Mouse (Mus musculus) G1E (cell line): ENCODE data around the gene Lce3d. TPM values are rescaled to one million over a fixed set of nuclear protein-coding genes. Genes with fewer than 3 reads are reported as not detected.

Experiments used
- ATAC-seq: 2 replicates; pipeline ENCODE4 v1.8.0; 2016; ENCODE audit warnings: mild to moderate bottlenecking; ENCODE audit not compliant: insufficient number of reproducible peaks, poor library complexity, low FRiP score, severe bottlenecking; ENCODE audit errors: extremely low read depth
- DNase-seq: peaks from one replicate; pipeline ENCODE4 v3.0.0; 2012; ENCODE audit warnings: low spot score
- H3K27me3 ChIP-seq: 2 replicates; pipeline ENCODE4 v1.6.1; 2012; ENCODE audit warnings: mild to moderate bottlenecking, low read length, inconsistent platforms; ENCODE audit not compliant: insufficient read depth
- H3K36me3 ChIP-seq: replicated peaks from 2 replicates; pipeline ENCODE3; 2012; ENCODE audit warnings: mild to moderate bottlenecking, inconsistent platforms
- H3K4me1 ChIP-seq: 2 replicates; pipeline ENCODE4 v1.6.1; 2012; ENCODE audit warnings: low read depth, low read length, inconsistent platforms, mixed read lengths; ENCODE audit not compliant: insufficient read depth
- H3K4me3 ChIP-seq: 2 replicates; pipeline ENCODE4 v1.5.1; 2012; ENCODE audit warnings: low read depth, mild to moderate bottlenecking, inconsistent platforms, low read length, moderate library complexity, mixed read lengths
- H3K9me3 ChIP-seq: replicated peaks from 2 replicates; pipeline ENCODE4 v1.6.1; 2012; ENCODE audit warnings: inconsistent platforms
- CTCF ChIP-seq: IDR thresholded peaks from 2 replicates; pipeline ENCODE4 v1.5.1; 2012; ENCODE audit warnings: low read depth, low read length, inconsistent platforms, mixed read lengths
- GATA1 ChIP-seq: IDR thresholded peaks from 2 replicates; pipeline ENCODE4 v1.6.1; 2012; ENCODE audit warnings: borderline replicate concordance, low read length, inconsistent platforms, mixed read lengths
- GATA2 ChIP-seq: IDR thresholded peaks from 2 replicates; pipeline ENCODE4 v1.6.1; 2012; ENCODE audit warnings: low read depth, low read length, inconsistent platforms, borderline replicate concordance
- POLR2AphosphoS5 ChIP-seq: IDR thresholded peaks from 2 replicates; pipeline ENCODE4 v1.6.1; 2012; ENCODE audit warnings: low read depth, low read length, inconsistent platforms; ENCODE audit not compliant: insufficient replicate concordance
- TAL1 ChIP-seq: conservative IDR thresholded peaks from 2 replicates; pipeline ENCODE4 v1.6.1; 2012; ENCODE audit warnings: low read depth, low read length, inconsistent platforms, mixed read lengths
- polyA plus RNA-seq: library from polyadenylated mRNA; stranded (reverse); fragments of >175 nt; gene quantifications from 2 replicates; pipeline ENCODE4 v1.2.3, GENCODE M21; 2012
- total RNA-seq, 2 experiments: library from RNA; stranded (forward) in 1 of 2; stranded (reverse) in 1 of 2; fragments of 200-1000 nt in 1 of 2; fragments of >200 nt in 1 of 2; fragmentation: Nextera tagmentation in 1 of 2; gene quantifications; 2 replicates each; pipeline ENCODE4 v1.2.3; 2014 to 2017

Lce3d gene
- total RNA-seq (2014; fragmentation: Nextera tagmentation) (not detected in 2 replicates), total RNA-seq (2017) (0.46 TPM in 1 of 2 replicates, not detected in the other), polyA plus RNA-seq (not detected in 2 replicates)

- ATAC-seq (no peak), DNase-seq (no peak)
- H3K27me3 ChIP-seq = no peaks in the 10 kb centered on the region
- H3K4me3 ChIP-seq = no peak within 1 kb of the TSS
- no peaks in the 10 kb centered on the region for H3K36me3 ChIP-seq
- TF ChIP-seq CTCF (no peak), POLR2AphosphoS5 (no peak), GATA2 (no peak), GATA1 (no peak), TAL1 (no peak)
- H3K9me3 ChIP-seq = no peaks in the 10 kb centered on the region
- H3K4me1 ChIP-seq = no peaks in the 10 kb centered on the region
These were observed at the start of gene Lce3d for GRCm38 (mm10) chr3:92957090-92957489. Gene Lce3d (plus strand): TSS chr3:92957390.

GRCm38 (mm10) chr3:92907571-92907970 is 49.6 kb upstream of the Lce3d start:
- no peaks in the 10 kb centered on the region for H3K36me3 ChIP-seq
- ATAC-seq = no peak
- no peak overlapping the region for H3K4me3 ChIP-seq
- no peak for TF ChIP-seq GATA1
- no peak for TF ChIP-seq TAL1
- TF ChIP-seq GATA2 = no peak
- TF ChIP-seq CTCF = no peak
- no peak for TF ChIP-seq POLR2AphosphoS5
- no peaks in the 10 kb centered on the region for H3K4me1 ChIP-seq
- DNase-seq = no peak
- no peaks in the 10 kb centered on the region for H3K9me3 ChIP-seq
- H3K27me3 ChIP-seq = no peaks in the 10 kb centered on the region

- TF ChIP-seq TAL1 (no peak), GATA2 (no peak), POLR2AphosphoS5 (no peak), CTCF (no peak), GATA1 (no peak)
- no peak for ATAC-seq
- Histone ChIP-seq H3K4me1 (no peaks in the 10 kb centered on the region), H3K9me3 (peaks cover 3% of the 10 kb centered on the region), H3K36me3 (no peaks in the 10 kb centered on the region), H3K4me3 (no peak overlapping the region), H3K27me3 (no peaks in the 10 kb centered on the region)
- no peak for DNase-seq
These were observed 36.8 kb upstream of the Lce3d start for GRCm38 (mm10) chr3:92920364-92920763.

GRCm38 (mm10) chr3:92926130-92926529 is 31.1 kb upstream of the Lce3d start, which contains the start of gene Lce3a:
Gene Lce3a (minus strand): TSS chr3:92926230.
- DNase-seq (no peak), ATAC-seq (no peak)
- no peak within 1 kb of the TSS for H3K4me3 ChIP-seq
- H3K27me3 ChIP-seq = no peaks in the 10 kb centered on the region
- H3K36me3 ChIP-seq = no peaks in the 10 kb centered on the region
- H3K4me1 ChIP-seq = no peaks in the 10 kb centered on the region
- TF ChIP-seq POLR2AphosphoS5 (no peak), TAL1 (no peak), GATA1 (no peak), GATA2 (no peak), CTCF (no peak)
- H3K9me3 ChIP-seq = no peaks in the 10 kb centered on the region; the same call in 1 of the 2 replicates

- no peak for ATAC-seq
- H3K9me3 ChIP-seq = 0 out of 2 replicates have a peak, but pooled peaks cover 3% of the 10 kb centered on the region
- no peaks in the 10 kb centered on the region for H3K4me1 ChIP-seq
- TF ChIP-seq TAL1 (no peak), CTCF (no peak), POLR2AphosphoS5 (no peak), GATA1 (no peak), GATA2 (no peak)
- H3K36me3 ChIP-seq = no peaks in the 10 kb centered on the region
- no peak within 1 kb of the TSS for H3K4me3 ChIP-seq
- DNase-seq = no peak
- no peaks in the 10 kb centered on the region for H3K27me3 ChIP-seq
These were observed 24.5 kb upstream of the Lce3d start, which contains the start of gene Lce3b for GRCm38 (mm10) chr3:92932679-92933078. Gene Lce3b (plus strand): TSS chr3:92932979.

GRCm38 (mm10) chr3:92944186-92944585 is 13.0 kb upstream of the Lce3d start, which contains the start of gene Lce3c:
Gene Lce3c (plus strand): TSS chr3:92944486.
- no peaks in the 10 kb centered on the region for H3K27me3 ChIP-seq
- H3K4me1 ChIP-seq = no peaks in the 10 kb centered on the region
- no peak within 1 kb of the TSS for H3K4me3 ChIP-seq
- ATAC-seq = no peak
- DNase-seq = no peak
- H3K36me3 ChIP-seq = no peaks in the 10 kb centered on the region
- no peak for TF ChIP-seq GATA1
- TF ChIP-seq TAL1 = no peak
- TF ChIP-seq POLR2AphosphoS5 = no peak
- no peak for TF ChIP-seq GATA2
- no peak for TF ChIP-seq CTCF
- H3K9me3 ChIP-seq = no peaks in the 10 kb centered on the region

- H3K36me3 ChIP-seq = no peaks in the 10 kb centered on the region
- ATAC-seq (no peak), DNase-seq (no peak)
- no peaks in the 10 kb centered on the region for H3K4me1 ChIP-seq
- no peak for TF ChIP-seq TAL1
- no peak within 1 kb of the TSS for H3K4me3 ChIP-seq
- H3K9me3 ChIP-seq = no peaks in the 10 kb centered on the region; the same call in 1 of the 2 replicates
- no peaks in the 10 kb centered on the region for H3K27me3 ChIP-seq
These were observed 9.6 kb downstream of the Lce3d start, which contains the start of gene Lce3e for GRCm38 (mm10) chr3:92966761-92967160. Gene Lce3e (plus strand): TSS chr3:92967061.
